Mouse (Mus musculus): ENCODE measurements at regions not wholly inside any gene's neighbourhood (a gene's known extent, or its start where the extent isn't known, plus 50 kb on each side); places are given as distances from the start of the nearest gene placed in this dataset.

GRCm38 (mm10) chr8:30522806-30523462 lies 2905.6 kb upstream of the 5930422O12Rik start:
- no peak for ATAC-seq
- H3K9me3 ChIP-seq (replicated peaks; ENCODE audit: control insufficient read depth, low read length, poor library complexity, severe bottlenecking): no peaks in the 10 kb centered on the region
- no peak overlapping the region for H3K9ac ChIP-seq (ENCODE audit: low read depth, low read length)
- WGBS: 33% methylated on average over 10 of the region's 10 CpGs
- no peaks in the 10 kb centered on the region for H3K27me3 ChIP-seq (ENCODE audit: control insufficient read depth, insufficient read depth, low read depth, low read length)
- no peak overlapping the region for H3K4me3 ChIP-seq (ENCODE audit: low read depth, low read length)
- peak overlapping the region; percentile 24 for H3K4me2 ChIP-seq (ENCODE audit: low read length)
- H3K36me3 ChIP-seq (ENCODE audit: control insufficient read depth, insufficient read depth, low read length): no peaks in the 10 kb centered on the region
- no peak overlapping the region for H3K27ac ChIP-seq (ENCODE audit: low read length)
- H3K4me1 ChIP-seq (ENCODE audit: control insufficient read depth, insufficient read depth, low read length): peaks cover 5% of the 10 kb centered on the region

DNA sequence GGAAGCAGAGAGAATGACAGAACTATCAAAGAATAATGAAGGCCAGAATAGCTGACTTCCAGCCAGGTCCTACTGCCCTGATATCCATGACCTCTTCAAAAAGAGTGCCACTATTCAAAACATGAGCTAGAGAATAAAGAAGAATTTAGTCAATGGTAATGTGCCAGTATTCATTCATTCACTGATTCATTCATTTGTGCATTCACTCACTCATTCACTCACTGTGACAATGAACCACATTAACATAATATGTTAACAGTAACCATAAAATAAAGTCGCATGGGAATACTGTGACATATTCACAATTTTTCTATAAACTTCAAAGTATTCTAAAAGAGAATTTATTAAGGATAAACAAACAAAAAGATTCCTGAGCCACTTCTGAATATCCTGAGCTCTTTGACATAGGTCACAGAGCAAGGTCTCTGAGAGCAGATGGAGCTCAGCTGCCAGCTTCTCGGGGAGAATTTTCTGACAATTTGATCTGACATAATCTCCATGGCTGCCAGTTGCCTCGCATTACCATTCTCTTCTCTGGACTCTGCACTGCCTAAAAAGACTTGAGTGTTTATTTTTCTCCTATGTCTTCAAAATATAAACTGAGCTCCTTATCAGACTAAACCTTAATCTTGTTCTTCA lies 2895.5 kb upstream of the 5930422O12Rik start:
- H3K36me3 ChIP-seq (ENCODE audit: control insufficient read depth, insufficient read depth, low read length): no peaks in the 10 kb centered on the region
- H3K27ac ChIP-seq (ENCODE audit: low read length): no peak overlapping the region
- H3K27me3 ChIP-seq (ENCODE audit: control insufficient read depth, insufficient read depth, low read depth, low read length): no peaks in the 10 kb centered on the region
- H3K4me2 ChIP-seq (ENCODE audit: low read length): no peak overlapping the region
- H3K4me3 ChIP-seq (ENCODE audit: low read depth, low read length): no peak overlapping the region
- ATAC-seq: peak; percentile 42; the same call in 1 of the 2 replicates
- H3K4me1 ChIP-seq (ENCODE audit: control insufficient read depth, insufficient read depth, low read length): no peaks in the 10 kb centered on the region
- WGBS: 26% methylated on average over 3 of the region's 3 CpGs
- no peaks in the 10 kb centered on the region for H3K9me3 ChIP-seq (replicated peaks; ENCODE audit: control insufficient read depth, low read length, poor library complexity, severe bottlenecking)
- no peak overlapping the region for H3K9ac ChIP-seq (ENCODE audit: low read depth, low read length)

DNA sequence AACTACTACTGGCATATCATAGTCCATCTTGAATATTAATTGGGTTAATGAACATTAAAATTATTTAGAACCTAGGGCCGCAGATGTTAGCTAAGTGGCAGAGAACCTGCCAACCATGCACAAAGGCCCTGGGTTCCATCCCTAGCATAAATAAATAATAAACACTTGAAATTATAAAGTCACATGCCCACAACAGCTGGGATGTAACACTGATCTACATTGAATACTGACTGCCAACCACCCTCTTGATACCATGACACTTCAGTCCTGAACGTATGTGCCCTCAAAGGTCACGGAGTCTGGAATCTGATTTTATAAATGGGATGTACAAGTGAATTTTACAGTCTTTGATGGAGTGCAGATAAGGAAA lies 2895.0 kb upstream of the 5930422O12Rik start:
- 49% methylated on average over 3 of the region's 3 CpGs for WGBS
- Histone ChIP-seq H3K9me3 (replicated peaks; ENCODE audit: control insufficient read depth, low read length, poor library complexity, severe bottlenecking) (no peaks in the 10 kb centered on the region), H3K27me3 (ENCODE audit: control insufficient read depth, insufficient read depth, low read depth, low read length) (no peaks in the 10 kb centered on the region), H3K9ac (ENCODE audit: low read depth, low read length) (no peak overlapping the region), H3K4me1 (ENCODE audit: control insufficient read depth, insufficient read depth, low read length) (no peaks in the 10 kb centered on the region), H3K4me2 (ENCODE audit: low read length) (no peak overlapping the region), H3K36me3 (ENCODE audit: control insufficient read depth, insufficient read depth, low read length) (no peaks in the 10 kb centered on the region), H3K4me3 (ENCODE audit: low read depth, low read length) (no peak overlapping the region), H3K27ac (ENCODE audit: low read length) (no peak overlapping the region)
- no peak; the same call in 1 of the 2 replicates for ATAC-seq

DNA sequence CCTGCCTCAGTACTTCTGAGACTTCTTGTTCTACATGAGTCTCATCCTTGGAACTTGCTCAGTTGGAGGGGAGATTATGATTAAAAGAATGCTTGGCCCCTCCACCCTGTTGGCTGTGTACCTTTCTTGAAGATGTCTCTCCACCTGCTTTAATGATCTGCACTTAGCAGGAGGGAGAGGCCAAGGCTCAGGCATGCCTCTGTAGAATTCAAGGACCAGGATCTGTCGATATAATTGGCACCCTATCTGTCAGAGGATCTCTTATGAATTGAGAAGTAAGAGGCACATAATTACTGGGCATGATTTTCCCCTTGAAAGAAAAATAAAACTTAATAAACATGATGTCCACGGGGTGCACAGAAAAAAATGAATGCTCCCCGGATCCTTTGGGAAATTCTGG lies 2893.1 kb upstream of the 5930422O12Rik start:
- Histone ChIP-seq H3K36me3 (ENCODE audit: control insufficient read depth, insufficient read depth, low read length) (no peaks in the 10 kb centered on the region), H3K9me3 (replicated peaks; ENCODE audit: control insufficient read depth, low read length, poor library complexity, severe bottlenecking) (no peaks in the 10 kb centered on the region), H3K27me3 (ENCODE audit: control insufficient read depth, insufficient read depth, low read depth, low read length) (no peaks in the 10 kb centered on the region), H3K4me2 (ENCODE audit: low read length) (no peak overlapping the region), H3K27ac (ENCODE audit: low read length) (no peak overlapping the region), H3K4me1 (ENCODE audit: control insufficient read depth, insufficient read depth, low read length) (no peaks in the 10 kb centered on the region), H3K4me3 (ENCODE audit: low read depth, low read length) (no peak overlapping the region), H3K9ac (ENCODE audit: low read depth, low read length) (no peak overlapping the region)
- ATAC-seq: no peak
- WGBS: 46% methylated on average over 3 of the region's 3 CpGs

DNA sequence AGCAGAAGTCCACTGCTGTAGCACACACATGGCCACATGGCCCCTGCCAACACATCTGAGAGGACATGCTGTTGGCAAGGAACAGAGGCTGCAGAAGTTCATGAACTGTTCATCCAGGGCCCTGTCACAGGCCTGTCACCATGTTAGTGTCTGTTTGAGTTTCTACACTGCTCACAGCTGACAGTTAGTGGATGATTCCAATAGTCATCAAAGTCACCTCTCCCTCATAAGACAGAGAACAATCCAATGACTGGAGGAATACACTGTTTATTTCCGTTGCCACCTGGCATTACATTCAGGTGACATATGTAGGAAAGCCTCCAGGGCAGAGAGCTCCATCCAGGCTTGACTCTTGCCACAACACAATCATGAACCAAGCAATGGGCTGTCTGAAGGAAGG lies 2886.3 kb upstream of the 5930422O12Rik start:
- Histone ChIP-seq H3K27ac (ENCODE audit: low read length) (no peak overlapping the region), H3K4me2 (ENCODE audit: low read length) (no peak overlapping the region), H3K9ac (ENCODE audit: low read depth, low read length) (no peak overlapping the region), H3K9me3 (replicated peaks; ENCODE audit: control insufficient read depth, low read length, poor library complexity, severe bottlenecking) (no peaks in the 10 kb centered on the region), H3K4me3 (ENCODE audit: low read depth, low read length) (no peak overlapping the region), H3K27me3 (ENCODE audit: control insufficient read depth, insufficient read depth, low read depth, low read length) (no peaks in the 10 kb centered on the region), H3K36me3 (ENCODE audit: control insufficient read depth, insufficient read depth, low read length) (no peaks in the 10 kb centered on the region), H3K4me1 (ENCODE audit: control insufficient read depth, insufficient read depth, low read length) (no peaks in the 10 kb centered on the region)
- 89% methylated on average over 1 of the region's 1 CpGs for WGBS
- no peak for ATAC-seq

DNA sequence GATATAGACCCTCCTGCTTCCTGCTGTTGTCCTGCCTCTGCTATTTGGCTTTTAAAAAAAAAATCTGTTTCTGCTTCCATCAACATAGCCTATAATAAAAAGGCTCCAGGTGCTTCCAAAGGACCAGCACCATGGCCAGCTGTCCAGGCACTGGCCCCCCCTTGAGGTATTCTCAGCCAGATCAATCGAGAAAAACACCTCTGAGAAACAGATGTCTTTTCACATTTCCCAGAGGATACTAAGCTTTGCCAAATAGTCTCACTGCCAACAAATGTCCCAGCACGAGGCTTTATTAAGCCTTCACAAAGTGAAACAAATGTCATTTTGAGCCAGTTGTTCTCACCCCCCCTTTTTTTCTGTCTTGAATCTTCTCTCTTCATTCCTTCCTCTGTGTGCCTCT lies 2880.7 kb upstream of the 5930422O12Rik start:
- no peak; the same call in 1 of the 2 replicates for ATAC-seq
- Histone ChIP-seq H3K27me3 (ENCODE audit: control insufficient read depth, insufficient read depth, low read depth, low read length) (no peaks in the 10 kb centered on the region), H3K4me3 (ENCODE audit: low read depth, low read length) (no peak overlapping the region), H3K4me1 (ENCODE audit: control insufficient read depth, insufficient read depth, low read length) (peaks cover 6% of the 10 kb centered on the region), H3K9ac (ENCODE audit: low read depth, low read length) (no peak overlapping the region), H3K4me2 (ENCODE audit: low read length) (no peak overlapping the region), H3K36me3 (ENCODE audit: control insufficient read depth, insufficient read depth, low read length) (no peaks in the 10 kb centered on the region), H3K9me3 (replicated peaks; ENCODE audit: control insufficient read depth, low read length, poor library complexity, severe bottlenecking) (no peaks in the 10 kb centered on the region), H3K27ac (ENCODE audit: low read length) (no peak overlapping the region)
- 9% methylated on average over 2 of the region's 2 CpGs for WGBS

DNA sequence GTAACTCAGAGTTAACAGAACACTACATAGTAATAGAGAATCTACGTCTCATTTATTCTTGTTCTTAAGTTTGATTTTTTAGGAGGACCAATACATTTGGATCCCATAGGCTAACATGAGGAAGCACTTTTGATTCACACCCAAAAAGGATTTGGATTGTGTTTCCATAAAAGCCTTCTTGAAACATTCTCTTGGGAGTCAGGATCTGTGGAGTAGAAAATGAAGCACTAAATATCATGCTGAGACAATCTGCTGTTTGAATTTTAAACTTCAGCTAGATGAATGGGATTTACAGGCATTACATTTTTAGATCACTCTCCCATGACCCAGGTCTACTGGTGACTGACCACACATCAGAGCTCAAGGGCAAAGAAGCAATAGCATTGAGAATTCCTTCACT lies 2877.5 kb upstream of the 5930422O12Rik start:
- Histone ChIP-seq H3K9me3 (replicated peaks; ENCODE audit: control insufficient read depth, low read length, poor library complexity, severe bottlenecking) (no peaks in the 10 kb centered on the region), H3K4me1 (ENCODE audit: control insufficient read depth, insufficient read depth, low read length) (peaks cover 6% of the 10 kb centered on the region), H3K4me2 (ENCODE audit: low read length) (no peak overlapping the region), H3K9ac (ENCODE audit: low read depth, low read length) (no peak overlapping the region), H3K36me3 (ENCODE audit: control insufficient read depth, insufficient read depth, low read length) (no peaks in the 10 kb centered on the region), H3K27me3 (ENCODE audit: control insufficient read depth, insufficient read depth, low read depth, low read length) (no peaks in the 10 kb centered on the region), H3K4me3 (ENCODE audit: low read depth, low read length) (no peak overlapping the region), H3K27ac (ENCODE audit: low read length) (no peak overlapping the region)
- ATAC-seq: no peak
- 49% methylated on average over 1 of the region's 1 CpGs for WGBS

- Histone ChIP-seq H3K27ac (ENCODE audit: low read length) (no peak overlapping the region), H3K4me3 (ENCODE audit: low read depth, low read length) (no peak overlapping the region), H3K4me2 (ENCODE audit: low read length) (no peak overlapping the region), H3K27me3 (ENCODE audit: control insufficient read depth, insufficient read depth, low read depth, low read length) (no peaks in the 10 kb centered on the region), H3K9ac (ENCODE audit: low read depth, low read length) (no peak overlapping the region), H3K4me1 (ENCODE audit: control insufficient read depth, insufficient read depth, low read length) (no peaks in the 10 kb centered on the region), H3K36me3 (ENCODE audit: control insufficient read depth, insufficient read depth, low read length) (no peaks in the 10 kb centered on the region), H3K9me3 (replicated peaks; ENCODE audit: control insufficient read depth, low read length, poor library complexity, severe bottlenecking) (no peaks in the 10 kb centered on the region)
- ATAC-seq: no peak
Observed at GRCm38 (mm10) chr8:30557429-30557828, 2871.1 kb upstream of the 5930422O12Rik start.

- Histone ChIP-seq H3K27me3 (ENCODE audit: control insufficient read depth, insufficient read depth, low read depth, low read length) (no peaks in the 10 kb centered on the region), H3K9me3 (replicated peaks; ENCODE audit: control insufficient read depth, low read length, poor library complexity, severe bottlenecking) (no peaks in the 10 kb centered on the region), H3K9ac (ENCODE audit: low read depth, low read length) (no peak overlapping the region), H3K36me3 (ENCODE audit: control insufficient read depth, insufficient read depth, low read length) (no peaks in the 10 kb centered on the region), H3K4me1 (ENCODE audit: control insufficient read depth, insufficient read depth, low read length) (no peaks in the 10 kb centered on the region), H3K4me3 (ENCODE audit: low read depth, low read length) (no peak overlapping the region), H3K4me2 (ENCODE audit: low read length) (no peak overlapping the region), H3K27ac (ENCODE audit: low read length) (no peak overlapping the region)
- no peak for ATAC-seq
- WGBS: 73% methylated on average over 8 of the region's 8 CpGs
Observed at GRCm38 (mm10) chr8:30561323-30562207, 2866.9 kb upstream of the 5930422O12Rik start.

Data from midbrain, embryonic 16.5 days (tissue).